Comparison of ENCODE assay signal across 8 mouse cellular contexts in the genomic region with DNA sequence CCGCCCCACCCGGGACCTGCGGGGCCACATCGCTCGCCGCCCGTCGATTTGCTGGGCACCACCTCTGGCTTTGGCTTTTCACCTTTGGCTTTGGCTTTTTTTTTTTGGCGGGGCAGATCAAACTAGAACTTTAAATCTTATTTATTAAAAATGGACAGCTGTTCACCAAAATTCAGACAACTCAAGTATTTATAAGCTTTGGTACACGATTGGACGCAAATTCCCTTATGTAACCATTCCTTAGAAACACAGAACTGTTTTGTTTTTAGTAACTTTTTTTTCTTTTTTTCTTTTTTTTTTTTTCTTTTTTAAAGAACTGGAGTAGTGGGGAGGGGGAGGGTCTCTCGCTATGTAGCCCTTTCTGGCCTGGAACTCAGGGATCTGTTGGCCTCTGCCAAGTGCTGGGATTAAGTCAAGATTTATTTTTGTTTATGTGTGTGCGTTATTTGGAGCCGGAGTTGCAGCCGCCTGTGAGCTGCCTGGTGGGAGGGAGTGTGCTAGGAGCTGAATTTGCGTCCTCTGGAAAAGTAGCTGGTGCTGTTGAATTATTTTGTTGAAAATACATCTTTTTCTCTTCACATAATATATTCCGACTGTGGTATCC. TPM values are rescaled to one million over a fixed set of nuclear protein-coding genes. Genes with fewer than 3 reads are reported as not detected.
DNase-seq lines count a peak whose midpoint lies in the region; ATAC-seq and TF ChIP-seq lines count a peak whose summit lies in the region.

No protein-coding gene starts in this region.

- WGBS in heart, adult 2 months, result 5% methylated on average over 17 of the region's 17 CpGs
- 7% methylated on average over 17 of the region's 17 CpGs for WGBS in neural tube, embryonic 13.5 days

- H3K4me2 ChIP-seq in neural tube, embryonic 13.5 days, result peak overlapping the region; percentile 79

- no peaks in the 10 kb centered on the region for H3K9me3 ChIP-seq in neural tube, embryonic 13.5 days

- H3K9ac ChIP-seq in heart, adult 2 months (ENCODE audit: low read depth, low read length), result peak overlapping the region; percentile 58
- peak overlapping the region; percentile 75 for H3K9ac ChIP-seq in neural tube, embryonic 13.5 days

- peak; percentile 14 for DNase-seq in left cerebral cortex, postnatal 4 days
- no peak for DNase-seq in left cerebral cortex, postnatal 36 days (ENCODE audit: low spot score in 2 of 2)
- DNase-seq in cerebellum, postnatal 14 days, result peak; percentile 27 to 50
- peak; percentile 26 to 35 for DNase-seq in heart, adult 2 months
- peak; percentile 12 for DNase-seq in kidney, postnatal 14 days
- DNase-seq in urinary bladder, postnatal 10 days (ENCODE audit: low spot score), result no peak
- no peak for DNase-seq in right cerebral cortex, adult 2 months (ENCODE audit: low spot score in 2 of 2)

- no peak for TF ChIP-seq EP300 in heart, adult 2 months (IDR thresholded peaks at IDR 0.05; ENCODE audit: insufficient read depth, low read depth, low read length)

- peak overlapping the region; percentile 94 for H3K4me3 ChIP-seq in heart, adult 2 months
- peak overlapping the region; percentile 87 for H3K4me3 ChIP-seq in neural tube, embryonic 13.5 days

- no peak for TF ChIP-seq CTCF in heart, adult 2 months (IDR thresholded peaks at IDR 0.05)

- H3K79me2 ChIP-seq in heart, adult 2 months (replicated peaks; ENCODE audit: control insufficient read depth, insufficient read depth, low read length), result 0 out of 2 replicates have a peak, but pooled peaks cover 1% of the 10 kb centered on the region

- no peak for ATAC-seq in neural tube, embryonic 13.5 days (ENCODE audit: low read depth)

- no peaks in the 10 kb centered on the region for H3K27me3 ChIP-seq in heart, adult 2 months (ENCODE audit: control insufficient read depth, insufficient read depth, low read length)
- H3K27me3 ChIP-seq in neural tube, embryonic 13.5 days, result no peaks in the 10 kb centered on the region; the same call in 1 of the 2 replicates

- no peaks in the 10 kb centered on the region for H3K36me3 ChIP-seq in heart, adult 2 months (ENCODE audit: control insufficient read depth, insufficient read depth, low read length)
- no peaks in the 10 kb centered on the region for H3K36me3 ChIP-seq in neural tube, embryonic 13.5 days

- no peaks in the 10 kb centered on the region for H3K4me1 ChIP-seq in heart, adult 2 months (ENCODE audit: control insufficient read depth, insufficient read depth, low read length)
- peaks cover 11% of the 10 kb centered on the region for H3K4me1 ChIP-seq in neural tube, embryonic 13.5 days (replicated peaks)

- H3K27ac ChIP-seq in heart, adult 2 months, result peak overlapping the region; percentile 91
- H3K27ac ChIP-seq in neural tube, embryonic 13.5 days (replicated peaks), result 0 out of 2 replicates have a peak overlapping the region, but pooled peaks have one; percentile 81

- intact Hi-C loops in left cerebral cortex, postnatal 4 days (cut with DNase I), result no loop called here
- intact Hi-C loops in left cerebral cortex, postnatal 36 days (cut with DNase I), result loop anchor here (2.0 to 10.0 kb wide), 2 partner anchors 29 to 299 kb away; no protein-coding TSS in a partner anchor
- intact Hi-C loops in heart, adult 2 months (cut with DNase I), result loop anchor here (1.0 kb wide), 1 partner anchor 27 kb away; a partner anchor contains a TSS

- TF ChIP-seq POLR2A in heart, adult 2 months (IDR thresholded peaks at IDR 0.05; ENCODE audit: insufficient read depth, low read depth, low read length), result no peak

RNA-seq across cellular contexts. Expression of a gene that starts 0.9 kb away (rescaled TPM):
- total RNA-seq in left cerebral cortex, postnatal 4 days (2021), result 10 to 100 TPM; 55.2 to 58.7 TPM
- total RNA-seq in left cerebral cortex, postnatal 36 days (2021), result 100 to 1,000 TPM in 1 of 2 experiments, 10 to 100 TPM in 1; 93.9 to 147 TPM
- total RNA-seq in heart, adult 2 months (2021), result 10 to 100 TPM; 12.9 to 16.8 TPM
- polyA plus RNA-seq in heart, adult 2 months (2012; rRNA removed), result 10.2 and 16.4 TPM in 2 replicates
- polyA plus RNA-seq in neural tube, embryonic 13.5 days (2015; fragmentation: Nextera tagmentation; extraction: Ambion mirVana), result 47.7 and 51.4 TPM in 2 replicates

RNA-seq across cellular contexts. Expression of a gene that starts 27.4 kb away (rescaled TPM):
- 10 to 100 TPM; 58.4 to 64.0 TPM for total RNA-seq in left cerebral cortex, postnatal 4 days (2021)
- 10 to 100 TPM; 75.4 to 86.9 TPM for total RNA-seq in left cerebral cortex, postnatal 36 days (2021)
- 10 to 100 TPM; 32.4 to 38.1 TPM for total RNA-seq in heart, adult 2 months (2021)
- polyA plus RNA-seq in heart, adult 2 months (2012; rRNA removed), result 15.9 and 24.9 TPM in 2 replicates
- polyA plus RNA-seq in neural tube, embryonic 13.5 days (2015; fragmentation: Nextera tagmentation; extraction: Ambion mirVana), result 22.8 and 24.2 TPM in 2 replicates

RNA-seq across cellular contexts. Expression of a gene that starts 54.3 kb away (rescaled TPM):
- total RNA-seq in left cerebral cortex, postnatal 4 days (2021), result 10 to 100 TPM; 32.8 to 40.6 TPM
- total RNA-seq in left cerebral cortex, postnatal 36 days (2021), result 10 to 100 TPM; 85.7 to 87.4 TPM
- total RNA-seq in heart, adult 2 months (2021), result 1 to 10 TPM; 2.0 to 3.0 TPM
- 3.0 and 3.4 TPM in 2 replicates for polyA plus RNA-seq in heart, adult 2 months (2012; rRNA removed)
- 27.9 and 28.9 TPM in 2 replicates for polyA plus RNA-seq in neural tube, embryonic 13.5 days (2015; fragmentation: Nextera tagmentation; extraction: Ambion mirVana)

Comparison
In these comparisons a context has a peak if more than half of its experiments do, and no peak if none do; other contexts are left out.
1. DNase-seq: peak in left cerebral cortex, postnatal 4 days (single experiment), cerebellum, postnatal 14 days (2 of 2), heart, adult 2 months (2 of 2) and kidney, postnatal 14 days (single experiment); none in left cerebral cortex, postnatal 36 days (0 of 2), urinary bladder, postnatal 10 days (single experiment) and right cerebral cortex, adult 2 months (0 of 2).
2. RNA of a gene that starts 54.3 kb away (total RNA-seq): 85.7 to 87.4 TPM in left cerebral cortex, postnatal 36 days and 32.8 to 40.6 TPM in left cerebral cortex, postnatal 4 days; 2.0 to 3.0 TPM in heart, adult 2 months; every median in the first group is over 4 times any median in the second.